Comparison of ENCODE assay signal across 12 mouse cellular contexts in the genomic region with DNA sequence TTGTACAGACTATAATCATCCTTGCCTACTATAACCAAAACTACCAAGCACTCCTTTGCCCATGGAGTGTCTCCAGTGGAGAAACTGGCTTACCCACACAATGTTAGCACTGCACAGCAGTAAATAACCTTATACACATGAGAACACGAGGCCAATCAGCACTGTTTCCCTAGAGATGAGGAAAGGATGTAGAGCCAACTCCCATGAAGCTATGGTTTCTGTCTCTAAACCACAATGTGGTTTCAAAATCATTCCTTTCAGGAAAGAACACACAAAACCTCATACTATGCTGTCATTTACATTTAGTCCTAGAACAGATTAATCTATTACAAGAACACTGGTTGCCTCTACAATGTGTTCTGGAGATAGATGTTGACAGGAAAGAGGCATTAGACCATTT. TPM values are rescaled to one million over a fixed set of nuclear protein-coding genes. Genes with fewer than 3 reads are reported as not detected.
DNase-seq lines count a peak whose midpoint lies in the region; ATAC-seq lines count a peak whose summit lies in the region.
"Had no signal": no experiment of that assay in that cellular context is flagged by ENCODE, and none has a peak within 500 bp of the region (broad histone marks: within the 10 kb centered on the region; RNA-seq: fewer than 3 reads in every experiment).

No protein-coding gene starts in this region.

- no peak overlapping the region for H3K9ac ChIP-seq in heart, embryonic 15.5 days
- no peak overlapping the region for H3K9ac ChIP-seq in embryonic facial prominence, embryonic 13.5 days
- no peak overlapping the region for H3K9ac ChIP-seq in liver, embryonic 12.5 days

- H3K27ac ChIP-seq in heart, embryonic 15.5 days = no peak overlapping the region
- H3K27ac ChIP-seq in embryonic facial prominence, embryonic 13.5 days = no peak overlapping the region
- H3K27ac ChIP-seq in liver, embryonic 12.5 days = no peak overlapping the region

- H3K4me3 ChIP-seq in heart, embryonic 15.5 days = peak overlapping the region; percentile 79; the same call in 1 of the 2 replicates
- no peak overlapping the region for H3K4me3 ChIP-seq in embryonic facial prominence, embryonic 13.5 days
- peak overlapping the region; percentile 75; the same call in 1 of the 2 replicates for H3K4me3 ChIP-seq in liver, embryonic 12.5 days

- H3K27me3 ChIP-seq in heart, embryonic 15.5 days = no peaks in the 10 kb centered on the region
- no peaks in the 10 kb centered on the region for H3K27me3 ChIP-seq in embryonic facial prominence, embryonic 13.5 days
- H3K27me3 ChIP-seq in liver, embryonic 12.5 days (replicated peaks) = no peaks in the 10 kb centered on the region

- H3K9me3 ChIP-seq in heart, embryonic 15.5 days (replicated peaks) = no peaks in the 10 kb centered on the region
- no peaks in the 10 kb centered on the region for H3K9me3 ChIP-seq in embryonic facial prominence, embryonic 13.5 days
- no peaks in the 10 kb centered on the region for H3K9me3 ChIP-seq in liver, embryonic 12.5 days (replicated peaks)

- peaks cover 17% of the 10 kb centered on the region; the same call in 1 of the 2 replicates for H3K36me3 ChIP-seq in heart, embryonic 15.5 days
- peaks cover 18% of the 10 kb centered on the region for H3K36me3 ChIP-seq in embryonic facial prominence, embryonic 13.5 days
- peaks cover 23% of the 10 kb centered on the region for H3K36me3 ChIP-seq in liver, embryonic 12.5 days

- 55% methylated on average over 1 of the region's 1 CpGs for WGBS in heart, embryonic 15.5 days
- WGBS in embryonic facial prominence, embryonic 13.5 days = 54% methylated on average over 1 of the region's 1 CpGs
- WGBS in liver, embryonic 12.5 days (ENCODE audit: insufficient replicate concordance) = 30% methylated on average over 1 of the region's 1 CpGs

- peaks cover 11% of the 10 kb centered on the region for H3K4me1 ChIP-seq in heart, embryonic 15.5 days (replicated peaks)
- H3K4me1 ChIP-seq in embryonic facial prominence, embryonic 13.5 days = peaks cover 11% of the 10 kb centered on the region
- peaks cover 28% of the 10 kb centered on the region for H3K4me1 ChIP-seq in liver, embryonic 12.5 days

- peak overlapping the region; percentile 86; the same call in 1 of the 2 replicates for H3K4me2 ChIP-seq in heart, embryonic 15.5 days
- peak overlapping the region; percentile 87 for H3K4me2 ChIP-seq in embryonic facial prominence, embryonic 13.5 days
- peak overlapping the region; percentile 90 for H3K4me2 ChIP-seq in liver, embryonic 12.5 days

- DNase-seq in heart, adult 9 months (ENCODE audit: low spot score in 2 of 2) = no peak
- peak; percentile 78 for DNase-seq in 3T3-L1 (ENCODE audit: low read depth, low spot score)
- DNase-seq in adrenal gland, adult 2 months = no peak
- DNase-seq in spleen, postnatal 36 days (ENCODE audit: low spot score in 2 of 2) = no peak
- DNase-seq: embryo, embryonic 11 days; heart, adult 2 months had no signal

- ATAC-seq in heart, embryonic 15.5 days (replicated peaks; ENCODE audit: insufficient number of reproducible peaks, insufficient read depth, low FRiP score, low read depth) = no peak
- no peak for ATAC-seq in embryonic facial prominence, embryonic 13.5 days (ENCODE audit: insufficient number of reproducible peaks, insufficient read depth, low FRiP score, low TSS enrichment, low read depth)
- no peak for ATAC-seq in liver, embryonic 12.5 days
- no peak for ATAC-seq in CD4-positive, CD25-positive, alpha-beta regulatory T cell, adult 4 months

RNA-seq across cellular contexts. Expression of a gene that starts 1.0 kb away (rescaled TPM):
- 42.1 and 54.1 TPM in 2 replicates for polyA plus RNA-seq in heart, embryonic 15.5 days (2015; fragmentation: Nextera tagmentation; extraction: Ambion mirVana)
- polyA plus RNA-seq in embryonic facial prominence, embryonic 13.5 days (2015; fragmentation: Nextera tagmentation; extraction: Ambion mirVana) = 49.6 and 52.6 TPM in 2 replicates
- polyA plus RNA-seq in liver, embryonic 12.5 days (2016; fragmentation: Nextera tagmentation; extraction: Ambion mirVana) = 29.7 and 30.3 TPM in 2 replicates
- 10 to 100 TPM; 72.7 to 98.8 TPM for total RNA-seq in adrenal gland, adult 2 months (2021)
- polyA plus RNA-seq in adrenal gland, adult 2 months (2012; rRNA removed) = 216 and 218 TPM in 2 replicates
- polyA plus RNA-seq in CD4-positive, CD25-positive, alpha-beta regulatory T cell, adult 4 months (2017; shearing (Covaris generic)) = 10 to 100 TPM; 17.0 to 27.0 TPM

RNA-seq across cellular contexts. Expression of a gene that starts 10.4 kb away (rescaled TPM):
- polyA plus RNA-seq in heart, embryonic 15.5 days (2015; fragmentation: Nextera tagmentation; extraction: Ambion mirVana) = 8.6 and 16.5 TPM in 2 replicates
- polyA plus RNA-seq in embryonic facial prominence, embryonic 13.5 days (2015; fragmentation: Nextera tagmentation; extraction: Ambion mirVana) = 2.1 and 3.0 TPM in 2 replicates
- 0.94 and 1.7 TPM in 2 replicates for polyA plus RNA-seq in liver, embryonic 12.5 days (2016; fragmentation: Nextera tagmentation; extraction: Ambion mirVana)
- total RNA-seq in adrenal gland, adult 2 months (2021) = 1 to 10 TPM; 5.5 to 7.0 TPM
- 20.8 and 30.7 TPM in 2 replicates for polyA plus RNA-seq in adrenal gland, adult 2 months (2012; rRNA removed)
- 1 to 10 TPM; 3.7 to 4.5 TPM for polyA plus RNA-seq in CD4-positive, CD25-positive, alpha-beta regulatory T cell, adult 4 months (2017; shearing (Covaris generic))

RNA-seq across cellular contexts. Expression of a gene that starts 22.8 kb away (rescaled TPM):
- not detected in 2 replicates for polyA plus RNA-seq in heart, embryonic 15.5 days (2015; fragmentation: Nextera tagmentation; extraction: Ambion mirVana)
- polyA plus RNA-seq in embryonic facial prominence, embryonic 13.5 days (2015; fragmentation: Nextera tagmentation; extraction: Ambion mirVana) = not detected in 2 replicates
- polyA plus RNA-seq in liver, embryonic 12.5 days (2016; fragmentation: Nextera tagmentation; extraction: Ambion mirVana) = not detected in 2 replicates
- not detected for total RNA-seq in adrenal gland, adult 2 months (2021)
- polyA plus RNA-seq in adrenal gland, adult 2 months (2012; rRNA removed) = not detected in 2 replicates
- not detected for polyA plus RNA-seq in CD4-positive, CD25-positive, alpha-beta regulatory T cell, adult 4 months (2017; shearing (Covaris generic))
- total RNA-seq: adrenal gland, postnatal 4 days; heart, adult 2 months; layer of hippocampus, adult 18-20 months had no signal
- polyA plus RNA-seq: heart, adult 2 months had no signal

RNA-seq across cellular contexts. Expression of a gene that starts 35.6 kb away (rescaled TPM):
- 10.5 and 13.5 TPM in 2 replicates for polyA plus RNA-seq in heart, embryonic 15.5 days (2015; fragmentation: Nextera tagmentation; extraction: Ambion mirVana)
- 7.7 and 8.3 TPM in 2 replicates for polyA plus RNA-seq in embryonic facial prominence, embryonic 13.5 days (2015; fragmentation: Nextera tagmentation; extraction: Ambion mirVana)
- 4.7 and 5.2 TPM in 2 replicates for polyA plus RNA-seq in liver, embryonic 12.5 days (2016; fragmentation: Nextera tagmentation; extraction: Ambion mirVana)
- 1 to 10 TPM; 3.9 to 9.6 TPM for total RNA-seq in adrenal gland, adult 2 months (2021)
- polyA plus RNA-seq in adrenal gland, adult 2 months (2012; rRNA removed) = 9.6 and 18.9 TPM in 2 replicates
- not detected for polyA plus RNA-seq in CD4-positive, CD25-positive, alpha-beta regulatory T cell, adult 4 months (2017; shearing (Covaris generic))

RNA-seq across cellular contexts. Expression of a gene that starts 39.6 kb away (rescaled TPM):
- polyA plus RNA-seq in heart, embryonic 15.5 days (2015; fragmentation: Nextera tagmentation; extraction: Ambion mirVana) = 32.0 and 40.4 TPM in 2 replicates
- 56.0 and 65.9 TPM in 2 replicates for polyA plus RNA-seq in embryonic facial prominence, embryonic 13.5 days (2015; fragmentation: Nextera tagmentation; extraction: Ambion mirVana)
- polyA plus RNA-seq in liver, embryonic 12.5 days (2016; fragmentation: Nextera tagmentation; extraction: Ambion mirVana) = 36.1 and 37.9 TPM in 2 replicates
- total RNA-seq in adrenal gland, adult 2 months (2021) = 10 to 100 TPM; 24.5 to 34.0 TPM
- polyA plus RNA-seq in adrenal gland, adult 2 months (2012; rRNA removed) = 299 and 335 TPM in 2 replicates
- 10 to 100 TPM in 1 of 2 experiments, 1 to 10 TPM in 1; 8.8 to 15.1 TPM for polyA plus RNA-seq in CD4-positive, CD25-positive, alpha-beta regulatory T cell, adult 4 months (2017; shearing (Covaris generic))
